Mouse (Mus musculus) A20 (cell line): ENCODE data around the gene Map2k4.

Source experiments
- DNase-seq: peaks from one replicate; pipeline ENCODE4 v3.0.0-alpha.2; 2011; ENCODE audit warnings: low read depth, low spot score

Map2k4 gene

GRCm38 (mm10) chr11:65712754-65713306 lies 75.3 kb downstream of the Map2k4 start:
- DNase-seq = no peak

GRCm38 (mm10) chr11:65706784-65707183 lies 81.3 kb downstream of the Map2k4 start:
- DNase-seq = no peak

GRCm38 (mm10) chr11:65706176-65706575 lies 81.9 kb downstream of the Map2k4 start:
- no peak for DNase-seq

DNA sequence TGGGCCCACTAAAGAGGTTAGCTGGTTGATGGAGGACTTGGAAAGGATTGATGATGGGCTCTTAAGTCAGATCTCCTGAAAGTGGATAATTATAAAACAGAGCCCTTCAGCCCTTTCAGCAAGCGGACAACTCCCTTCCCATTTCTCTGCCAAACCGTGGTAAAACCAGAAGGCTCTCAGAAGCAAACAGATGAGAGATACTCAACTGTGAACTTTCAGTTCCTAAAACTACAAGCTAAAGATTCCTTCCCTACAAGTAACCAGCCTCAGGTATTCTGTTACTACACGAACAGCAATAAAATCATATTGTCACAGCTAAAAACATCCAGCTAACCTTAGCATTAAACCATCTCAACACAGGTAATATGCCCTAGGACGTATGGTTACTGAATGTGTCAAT lies 83.2 kb downstream of the Map2k4 start:
- peak; percentile 56 for DNase-seq

GRCm38 (mm10) chr11:65678824-65679402 lies 109.2 kb downstream of the Map2k4 start:
- peak; percentile 38 for DNase-seq

- DNase-seq = no peak
Measured at GRCm38 (mm10) chr11:65667348-65667969, 120.6 kb downstream of the Map2k4 start.

GRCm38 (mm10) chr11:65664903-65665302 lies 123.2 kb downstream of the Map2k4 start:
- DNase-seq = no peak

- no peak for DNase-seq
Measured at GRCm38 (mm10) chr11:65661790-65662522, 126.1 kb downstream of the Map2k4 start.

DNA sequence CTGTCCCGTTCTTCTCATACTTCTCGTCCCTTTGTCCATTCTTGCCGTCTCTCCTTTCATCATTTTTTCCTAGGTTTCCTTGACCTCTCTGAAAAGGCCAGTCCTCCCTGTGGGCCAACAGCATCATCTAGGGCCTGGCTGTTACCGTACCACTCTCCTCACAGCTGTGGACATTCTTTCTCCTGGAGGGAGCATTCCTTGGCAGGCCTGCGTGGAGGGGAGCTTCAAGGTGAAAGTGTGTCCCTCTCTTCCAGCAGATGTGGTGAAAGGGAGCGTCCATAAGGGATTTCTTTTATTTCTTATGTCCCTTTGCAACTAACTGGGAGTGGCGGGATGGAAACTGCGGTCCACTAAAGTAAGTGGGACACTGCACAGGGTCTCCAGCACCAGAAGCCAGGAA lies 134.2 kb downstream of the Map2k4 start:
- DNase-seq = no peak

DNA sequence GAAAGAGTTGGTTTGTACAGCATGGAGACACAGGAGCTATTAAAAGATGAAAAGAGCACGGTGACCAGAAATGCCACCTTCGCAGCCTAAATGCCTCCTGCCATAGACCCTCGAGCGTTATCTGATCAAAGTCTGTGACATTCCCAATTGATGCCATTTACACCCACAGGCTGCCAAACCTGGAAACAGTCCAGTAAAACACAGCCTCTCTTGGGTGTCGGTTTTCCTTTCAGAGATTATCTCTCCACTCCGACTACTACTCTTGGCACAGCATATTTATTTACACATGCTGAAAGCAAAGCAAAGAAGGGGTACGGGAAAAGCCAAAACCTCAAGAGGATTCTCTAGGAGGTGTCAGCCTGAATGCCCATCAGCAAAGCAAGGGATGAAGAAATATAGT lies 136.7 kb downstream of the Map2k4 start:
- DNase-seq = no peak

- DNase-seq = no peak
Measured at GRCm38 (mm10) chr11:65649956-65650715, 138.0 kb downstream of the Map2k4 start.

DNA sequence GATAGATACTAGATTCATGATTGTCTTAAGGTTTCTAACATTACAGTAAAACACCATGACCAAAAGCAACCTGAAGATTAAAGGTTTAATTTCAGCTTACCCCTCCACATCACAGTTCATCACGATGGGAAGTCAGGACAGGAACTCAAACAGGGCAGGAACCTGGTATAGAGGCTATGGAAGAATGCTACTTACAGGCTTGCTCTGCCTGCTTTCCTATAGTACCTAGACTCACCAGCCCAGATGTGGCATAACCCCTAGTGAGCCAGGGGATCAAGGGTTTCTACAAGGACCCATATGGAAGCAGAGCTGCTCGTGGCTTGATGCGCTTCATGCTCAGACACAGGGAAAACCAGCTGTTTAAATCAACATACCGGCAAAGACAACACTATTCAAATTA lies 138.6 kb downstream of the Map2k4 start:
- DNase-seq = no peak

DNA sequence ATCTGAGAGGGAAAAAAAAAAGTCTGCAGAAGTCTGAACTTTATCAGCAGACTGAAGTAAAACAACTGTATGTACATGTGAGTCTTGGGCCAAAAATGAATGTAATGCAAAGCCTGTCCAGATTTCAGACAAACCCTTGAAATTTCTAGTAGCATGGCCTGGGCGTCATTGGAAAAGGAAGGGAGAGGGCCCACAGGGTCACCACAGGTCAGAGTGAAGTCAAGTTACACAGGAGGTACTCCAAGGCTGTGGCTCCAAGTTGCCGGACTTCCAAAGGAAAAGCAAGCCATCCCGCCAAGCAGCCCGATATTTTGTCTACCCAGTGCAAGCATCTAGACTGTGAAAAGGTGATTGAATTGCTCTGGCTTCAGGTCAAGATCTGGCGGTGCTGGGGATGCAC lies 141.8 kb downstream of the Map2k4 start:
- no peak for DNase-seq

GRCm38 (mm10) chr11:65644539-65644938 lies 143.6 kb downstream of the Map2k4 start:
- DNase-seq = no peak

DNA sequence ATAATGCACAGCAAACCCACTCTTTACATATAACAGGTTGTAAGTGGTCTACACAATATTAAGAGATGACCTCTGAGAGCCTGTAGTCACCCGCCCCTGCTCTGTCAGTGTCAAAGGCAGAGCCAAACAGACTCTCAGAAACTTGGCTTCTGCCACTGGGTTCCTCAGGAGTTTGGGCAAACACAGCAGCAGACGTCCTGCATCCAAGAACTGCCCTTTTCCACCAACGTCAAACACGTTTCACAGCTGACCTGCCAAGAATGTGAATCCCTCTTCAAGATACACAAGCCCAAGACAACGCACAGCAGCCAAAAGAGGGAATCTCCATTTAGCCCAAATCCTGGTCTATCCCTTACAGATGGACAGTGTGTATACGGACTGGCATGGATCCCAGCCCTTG lies 147.8 kb downstream of the Map2k4 start:
- no peak for DNase-seq
